Mouse (Mus musculus) NIH3T3 (cell line): ENCODE results near the gene Lpar3.

ENCODE experiments used
- DNase-seq: peaks from one replicate; pipeline ENCODE4 v3.0.0-alpha.2; 2012; ENCODE audit warnings: low read depth

Gene Lpar3

DNA sequence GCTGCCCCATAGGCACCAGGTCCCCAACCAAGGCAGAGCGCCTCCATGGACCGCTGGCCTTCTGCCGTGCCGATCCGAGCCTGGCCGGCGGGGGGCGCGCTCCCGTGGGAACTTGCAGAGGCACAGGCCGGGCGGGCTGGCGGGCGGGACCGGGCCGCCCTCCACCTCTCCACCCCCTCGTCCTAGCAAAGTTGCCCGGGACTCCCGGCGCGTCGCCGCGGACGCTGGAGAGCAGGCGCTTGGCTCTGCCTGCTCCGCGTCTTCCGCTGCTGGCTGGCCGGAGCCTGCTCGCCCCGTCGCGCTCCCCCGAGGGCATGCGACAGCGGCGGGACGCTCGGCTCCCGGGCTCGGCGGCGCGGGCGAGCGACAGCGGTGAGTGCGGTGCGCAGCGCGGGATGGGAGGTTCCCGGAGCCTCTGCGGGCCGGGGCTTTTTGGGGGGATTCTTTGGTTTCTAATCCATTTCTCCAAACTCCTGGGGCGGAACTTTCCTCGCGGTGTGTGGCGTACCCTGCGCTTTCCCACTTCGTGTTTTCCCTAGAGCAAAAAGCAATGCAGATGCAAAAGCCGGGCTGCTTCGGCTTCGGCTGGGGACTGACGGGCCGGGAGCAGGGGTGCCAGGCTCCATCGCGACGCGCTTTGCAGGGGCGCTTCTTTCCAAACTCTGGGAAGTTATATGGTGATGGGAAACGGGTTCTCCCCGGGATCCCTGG, at the start of gene Lpar3:
Gene Lpar3 (plus strand): TSS at position 188 of the 711 bp plus-strand sequence.
- no peak for DNase-seq

GRCm38 (mm10) chr3:146173030-146173429, 47.7 kb upstream of the Lpar3 start:
- no peak for DNase-seq

DNA sequence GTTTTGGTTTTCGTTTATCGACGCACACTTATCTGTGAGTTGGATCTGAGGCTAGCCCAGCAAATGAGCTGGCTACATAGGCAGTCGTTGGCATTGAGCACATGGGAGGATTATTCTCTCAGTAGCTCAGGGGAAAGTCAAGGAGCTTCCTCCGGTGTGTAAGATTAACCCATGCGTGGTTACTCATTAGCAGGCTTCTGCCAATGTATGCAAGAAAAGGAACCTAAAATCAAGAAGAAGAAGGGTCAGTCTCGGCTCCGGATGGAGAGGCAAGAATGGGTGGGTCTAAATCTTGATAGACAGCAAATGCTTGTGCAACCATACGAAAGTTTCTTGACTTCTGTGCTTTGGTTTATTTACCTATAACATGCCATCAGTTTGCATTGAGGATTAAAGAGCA, 46.5 kb upstream of the Lpar3 start:
- DNase-seq = no peak

- peak; percentile 77 for DNase-seq
Measured at GRCm38 (mm10) chr3:146177295-146177694, 43.5 kb upstream of the Lpar3 start.

- DNase-seq = peak; percentile 93
Measured at GRCm38 (mm10) chr3:146177748-146178582, 42.8 kb upstream of the Lpar3 start.

GRCm38 (mm10) chr3:146180341-146180740, 40.4 kb upstream of the Lpar3 start:
- no peak for DNase-seq

GRCm38 (mm10) chr3:146180986-146181385, 39.8 kb upstream of the Lpar3 start:
- peak; percentile 69 for DNase-seq

DNA sequence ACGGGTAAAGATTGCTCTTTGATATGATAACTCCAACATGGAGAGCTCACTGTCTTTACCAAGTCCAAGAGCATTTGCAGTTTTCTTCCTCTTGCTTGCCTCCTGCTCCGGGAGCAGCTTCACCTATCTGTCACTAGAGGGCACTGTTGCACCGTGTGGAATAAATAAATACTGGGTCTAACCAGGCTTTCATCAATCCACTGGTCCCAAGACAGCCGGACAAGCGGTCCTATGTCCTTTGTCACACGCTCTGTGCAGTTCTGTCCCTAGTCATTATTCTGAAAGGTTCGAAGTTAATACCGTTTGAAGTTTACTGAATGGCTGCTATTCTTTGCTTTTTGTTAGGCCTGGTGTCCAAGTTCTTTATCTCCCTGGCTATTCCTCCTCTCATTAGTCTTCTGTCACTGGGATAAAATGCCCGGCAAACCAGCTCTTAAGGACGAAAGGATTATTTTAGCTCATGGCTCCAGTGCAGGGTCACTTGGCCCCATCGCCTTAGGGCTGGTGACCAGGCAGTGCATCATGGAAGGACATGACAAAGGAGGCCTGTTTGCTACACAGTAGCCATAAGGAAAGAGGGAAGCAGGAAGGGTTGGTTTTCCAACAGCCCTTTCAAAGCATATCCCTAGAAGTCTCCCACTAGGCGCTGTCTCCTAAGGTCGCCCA, 35.6 kb upstream of the Lpar3 start:
- peak; percentile 92 for DNase-seq

GRCm38 (mm10) chr3:146186033-146186432, 34.7 kb upstream of the Lpar3 start:
- DNase-seq = no peak

GRCm38 (mm10) chr3:146189933-146190332, 30.8 kb upstream of the Lpar3 start:
- DNase-seq = peak; percentile 21

- no peak for DNase-seq
Measured at GRCm38 (mm10) chr3:146192507-146192906, 28.3 kb upstream of the Lpar3 start.

DNA sequence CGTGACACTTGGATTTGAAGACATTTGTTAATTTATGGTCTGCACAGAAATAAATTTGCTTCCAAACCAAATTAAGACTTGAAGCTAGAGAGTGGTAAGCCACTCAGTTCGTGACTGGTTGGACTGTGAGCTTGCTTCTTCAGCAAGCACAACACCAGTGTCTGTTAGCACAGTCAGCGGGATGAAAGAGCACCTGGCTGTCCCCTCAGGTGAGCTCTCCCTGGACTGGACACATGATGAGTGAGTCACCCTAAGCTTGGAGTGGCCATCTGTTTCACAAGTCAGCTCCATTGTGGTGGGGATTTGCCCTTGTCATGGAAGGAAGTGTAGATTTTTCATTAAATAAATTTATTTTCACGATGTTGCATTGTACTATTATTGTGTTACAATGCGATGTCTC, 25.6 kb upstream of the Lpar3 start:
- DNase-seq = no peak

DNA sequence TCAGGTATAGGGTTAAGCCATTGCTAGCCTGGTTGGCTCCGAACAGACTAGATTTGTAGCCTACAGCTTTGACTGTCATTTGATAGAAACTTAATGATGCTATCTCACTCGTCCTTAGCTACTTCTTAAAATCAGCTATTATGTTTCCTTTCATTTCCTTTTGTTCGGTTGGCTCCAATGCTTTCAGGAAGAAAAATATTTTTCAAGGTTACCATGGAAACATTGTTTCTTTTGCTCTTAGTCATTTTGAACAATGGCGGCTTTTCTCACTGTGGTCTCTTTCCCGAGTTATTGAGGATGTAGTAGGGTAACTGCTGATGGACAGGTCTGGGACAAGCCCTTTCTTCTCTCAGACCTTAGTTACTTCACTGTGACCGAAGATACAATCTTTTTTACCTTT, 24.5 kb upstream of the Lpar3 start:
- no peak for DNase-seq

GRCm38 (mm10) chr3:146196780-146197743, 23.7 kb upstream of the Lpar3 start:
- no peak for DNase-seq

GRCm38 (mm10) chr3:146197785-146198184, 23.0 kb upstream of the Lpar3 start:
- DNase-seq = no peak

DNA sequence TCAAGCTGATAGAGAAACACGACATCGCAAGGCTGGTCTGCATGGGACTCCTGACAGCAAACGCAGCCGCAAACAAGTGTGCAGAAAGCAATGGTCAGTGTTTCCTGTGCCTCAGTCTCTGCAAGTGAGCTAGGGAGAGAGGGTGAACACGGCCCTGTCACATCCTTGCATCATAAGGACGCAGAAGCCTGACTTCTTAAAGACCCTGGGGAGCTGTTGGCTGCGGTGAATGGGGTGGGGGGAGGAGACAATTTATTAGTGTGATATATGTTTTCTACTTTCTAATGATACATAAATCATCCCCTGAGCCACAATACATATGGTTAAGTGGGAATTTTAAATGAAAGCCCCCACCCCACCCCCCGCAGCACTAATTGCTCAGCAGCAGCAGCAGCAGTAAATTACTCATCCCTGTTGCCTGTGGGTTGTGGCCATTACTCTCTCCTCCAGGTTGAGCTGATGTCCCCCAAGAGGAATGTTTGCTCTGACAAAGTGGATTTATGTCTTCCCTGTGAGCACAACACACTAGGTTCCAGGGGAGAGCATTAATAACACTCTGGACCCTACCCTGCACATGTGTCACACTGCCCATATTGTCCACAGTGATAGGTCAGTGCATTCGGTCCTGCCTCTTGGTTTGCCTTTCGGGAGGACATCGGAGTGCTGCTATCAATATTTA, 21.8 kb upstream of the Lpar3 start:
- no peak for DNase-seq

DNA sequence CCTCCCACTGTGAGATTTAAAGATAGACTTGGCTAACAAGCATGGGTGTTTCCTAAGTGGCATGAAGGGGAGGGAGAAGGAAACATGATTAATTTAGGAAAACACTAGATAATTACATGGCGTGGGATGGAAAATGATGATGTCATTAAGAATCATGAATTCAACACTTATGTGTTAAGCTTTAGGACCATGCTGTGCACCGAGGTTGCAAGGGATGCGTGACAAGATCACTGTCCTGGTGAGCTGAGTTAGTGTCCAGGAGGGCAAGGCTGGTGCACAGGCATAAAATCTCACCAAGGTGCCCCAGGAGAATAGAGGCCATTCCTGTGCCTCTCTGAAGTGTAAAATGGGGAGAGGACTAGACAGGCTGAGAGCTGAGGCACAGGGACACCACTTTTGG, 21.3 kb upstream of the Lpar3 start:
- no peak for DNase-seq

- DNase-seq = no peak
Measured at GRCm38 (mm10) chr3:146204375-146204774, 16.4 kb upstream of the Lpar3 start.

DNA sequence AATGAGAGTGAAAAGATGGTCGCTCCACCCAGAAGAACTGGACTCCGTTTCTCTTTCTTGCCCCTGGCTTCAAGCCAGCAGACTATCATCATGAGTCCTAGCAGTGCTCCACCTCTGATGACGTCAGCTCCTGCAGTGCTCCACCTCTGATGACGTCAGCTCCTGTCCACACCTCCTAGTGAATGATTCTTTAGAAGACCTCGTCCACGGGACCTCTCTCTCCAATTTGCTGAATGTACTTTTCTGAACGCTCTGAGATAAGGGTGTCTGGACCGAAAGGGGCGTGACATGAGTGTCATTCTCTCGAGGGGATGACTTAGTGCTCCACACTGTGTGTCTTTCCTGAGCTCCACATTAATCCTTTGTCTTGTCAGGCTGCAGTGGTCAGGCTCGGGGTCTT, 15.5 kb upstream of the Lpar3 start:
- DNase-seq = peak; percentile 47

DNA sequence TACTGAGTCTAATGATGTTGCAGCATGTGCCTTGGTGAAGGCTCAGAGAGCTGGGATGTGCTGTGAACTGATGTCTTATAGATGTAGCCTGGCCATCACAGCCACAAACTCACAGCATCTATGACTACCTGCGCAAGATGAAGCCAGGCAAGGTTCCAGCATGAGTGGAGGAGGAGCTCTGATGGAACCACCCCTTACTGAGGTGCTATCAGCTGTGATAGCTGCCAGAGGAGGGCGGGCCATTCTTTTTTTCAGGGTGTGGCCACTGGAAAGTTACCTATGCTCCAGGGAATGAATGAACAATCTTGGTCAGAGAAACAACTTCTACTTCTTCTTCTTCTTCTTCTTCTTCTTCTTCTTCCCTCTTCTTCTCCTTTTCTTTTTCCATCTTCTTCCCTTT, 14.1 kb upstream of the Lpar3 start:
- DNase-seq = no peak

DNA sequence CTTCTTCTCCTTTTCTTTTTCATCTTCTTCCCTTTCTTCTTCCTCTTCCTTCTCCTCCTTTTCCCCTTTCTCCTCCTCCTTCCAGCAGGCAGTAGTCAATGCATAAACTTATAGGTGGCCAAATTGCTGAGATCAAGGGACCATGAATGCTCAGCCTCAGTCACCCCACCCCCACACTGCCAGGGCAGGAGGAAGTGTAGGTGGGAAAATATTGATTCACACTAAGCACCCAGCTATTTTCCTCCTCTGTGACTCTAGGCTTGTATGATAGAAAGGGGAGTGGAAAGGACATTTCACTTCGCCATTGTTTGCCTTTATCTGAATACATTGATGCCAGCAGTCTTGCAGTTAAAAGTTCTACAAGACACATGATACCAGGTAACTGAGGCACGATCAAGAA, 13.3 kb upstream of the Lpar3 start:
- DNase-seq = no peak
